Mouse (Mus musculus) C2C12 (cell line): ENCODE data around the gene Zfp235. TPM values are rescaled to one million over a fixed set of nuclear protein-coding genes. Genes with fewer than 3 reads are reported as not detected.

Source experiments
- H3K27me3 ChIP-seq: one replicate; pipeline ENCODE4 v1.6.1; 2011; ENCODE audit not compliant: control insufficient read depth, insufficient read depth, insufficient read length
- H3K36me3 ChIP-seq: one replicate; pipeline ENCODE4 v1.6.1; 2011; ENCODE audit not compliant: control insufficient read depth, insufficient read depth
- H3K4me3 ChIP-seq: one replicate; pipeline ENCODE4 v1.5.1; 2011; ENCODE audit warnings: mild to moderate bottlenecking, control low read depth; ENCODE audit not compliant: poor library complexity, insufficient read depth, severe bottlenecking
- H3K79me2 ChIP-seq: one replicate; pipeline ENCODE4 v1.6.1; 2011; ENCODE audit not compliant: control insufficient read depth, insufficient read depth
- H3K79me3 ChIP-seq: one replicate; pipeline ENCODE4 v1.6.1; 2011; ENCODE audit warnings: low read depth, control low read depth
- H3ac ChIP-seq: one replicate; pipeline ENCODE3; 2011; ENCODE audit warnings: low read depth; ENCODE audit not compliant: control insufficient read depth, insufficient read length
- CEBPB ChIP-seq: IDR thresholded peaks from one replicate; pipeline ENCODE4 v1.6.1; 2011; ENCODE audit warnings: low read depth, mild to moderate bottlenecking, control low read depth, moderate library complexity
- CTCF ChIP-seq: IDR thresholded peaks from one replicate; pipeline ENCODE4 v1.5.1; 2011; ENCODE audit not compliant: control insufficient read depth, insufficient read depth, insufficient read length
- FOSL1 ChIP-seq: IDR thresholded peaks from one replicate; pipeline ENCODE4 v1.8.0; 2011; ENCODE audit warnings: mild to moderate bottlenecking, low read length; ENCODE audit not compliant: poor library complexity, insufficient read depth, severe bottlenecking
- MAX ChIP-seq: IDR thresholded peaks from one replicate; pipeline ENCODE4 v1.6.1; 2011; ENCODE audit warnings: mild to moderate bottlenecking, control low read depth
- MYOD1 ChIP-seq: IDR thresholded peaks from one replicate; pipeline ENCODE4 v1.6.1; 2011; ENCODE audit warnings: low read depth; ENCODE audit not compliant: control insufficient read depth, insufficient read length
- MYOG ChIP-seq: IDR thresholded peaks from one replicate; pipeline ENCODE4 v1.6.1; 2011; ENCODE audit not compliant: control insufficient read depth, insufficient read length; ENCODE audit errors: extremely low read depth
- USF1 ChIP-seq: IDR thresholded peaks from one replicate; pipeline ENCODE4 v1.6.1; 2011; ENCODE audit warnings: low read depth, mild to moderate bottlenecking, control low read depth, moderate library complexity
- polyA plus RNA-seq: library from polyadenylated mRNA; unstranded; fragments of >200 nt; fragmentation: generic; extraction: Trizol; gene quantifications from one replicate; pipeline ENCODE4 v1.2.1, GENCODE M21; 2012; ENCODE audit warnings: missing spikeins

Gene Zfp235
- polyA plus RNA-seq, 1 experiment, result 1.5 TPM

GRCm38 (mm10) chr7:24188901-24189570, 55.1 kb downstream of the Zfp235 start:
- TF ChIP-seq MAX (no peak), CEBPB (no peak), MYOD1 (no peak), MYOG (no peak), USF1 (no peak), CTCF (no peak), FOSL1 (no peak)
- no peaks in the 10 kb centered on the region for H3K79me3 ChIP-seq

GRCm38 (mm10) chr7:24189571-24189944, 55.6 kb downstream of the Zfp235 start:
- TF ChIP-seq FOSL1 (no peak), USF1 (no peak), MYOG (no peak), CTCF (no peak), CEBPB (no peak), MYOD1 (no peak)
- Histone ChIP-seq H3K79me3 (no peaks in the 10 kb centered on the region), H3K4me3 (no peak overlapping the region), H3K36me3 (no peaks in the 10 kb centered on the region), H3K27me3 (no peaks in the 10 kb centered on the region), H3K79me2 (no peaks in the 10 kb centered on the region), H3ac (no peak overlapping the region)

More at GRCm38 (mm10) chr7:24188901-24189570, 55.1 kb downstream of the Zfp235 start:
- no peaks in the 10 kb centered on the region for H3K36me3 ChIP-seq
- no peak overlapping the region for H3ac ChIP-seq
- H3K27me3 ChIP-seq, result no peaks in the 10 kb centered on the region
- H3K4me3 ChIP-seq, result no peak overlapping the region
- H3K79me2 ChIP-seq, result no peaks in the 10 kb centered on the region

- Histone ChIP-seq H3ac (no peak overlapping the region), H3K79me2 (no peaks in the 10 kb centered on the region), H3K27me3 (no peaks in the 10 kb centered on the region), H3K4me3 (no peak overlapping the region), H3K36me3 (no peaks in the 10 kb centered on the region), H3K79me3 (no peaks in the 10 kb centered on the region)
- no peak for TF ChIP-seq MYOG
- TF ChIP-seq MYOD1, result no peak
- no peak for TF ChIP-seq FOSL1
- no peak for TF ChIP-seq CEBPB
- TF ChIP-seq MAX, result no peak
- TF ChIP-seq USF1, result no peak
- TF ChIP-seq CTCF, result no peak
Measured at GRCm38 (mm10) chr7:24191361-24191760, 57.4 kb downstream of the Zfp235 start.

Other genes with a start within 250 kb of the Zfp235 start
- gene Vmn1r178, start 242.2 kb upstream of the Zfp235 start, polyA plus RNA-seq, result not detected
- gene Vmn1r179, start 207.2 kb upstream of the Zfp235 start, polyA plus RNA-seq, result not detected
- gene Vmn1r180, start 183.5 kb upstream of the Zfp235 start, polyA plus RNA-seq, result not detected
- gene Vmn1r181, start 159.6 kb upstream of the Zfp235 start, polyA plus RNA-seq, result not detected
- gene V1rd19, start 132.5 kb upstream of the Zfp235 start, polyA plus RNA-seq, result not detected
- gene Vmn1r183, start 80.9 kb upstream of the Zfp235 start, polyA plus RNA-seq, result not detected
- gene Zfp180, start 52.2 kb upstream of the Zfp235 start, polyA plus RNA-seq, result 8.1 TPM
- 0.48 TPM for gene Zfp112, start 21.9 kb upstream of the Zfp235 start, polyA plus RNA-seq
- gene Zfp114, start 40.9 kb downstream of the Zfp235 start, polyA plus RNA-seq, result not detected
- 2.0 TPM for gene Zfp111, start 77.3 kb downstream of the Zfp235 start, polyA plus RNA-seq
- 0.26 TPM for gene Zfp109, start 103.4 kb downstream of the Zfp235 start, polyA plus RNA-seq
- gene Zfp108, start 120.6 kb downstream of the Zfp235 start, polyA plus RNA-seq, result 0.25 TPM
- 1.8 TPM for gene Zfp93, start 136.3 kb downstream of the Zfp235 start, polyA plus RNA-seq
- 8.8 TPM for gene Zfp61, start 167.1 kb downstream of the Zfp235 start, polyA plus RNA-seq
- 2.4 TPM for gene Zfp94, start 182.5 kb downstream of the Zfp235 start, polyA plus RNA-seq
- 0.22 TPM for gene Tescl, start 199.8 kb downstream of the Zfp235 start, polyA plus RNA-seq
- gene Lypd5, start 215.0 kb downstream of the Zfp235 start, polyA plus RNA-seq, result not detected
- 82.2 TPM for gene Kcnn4, start 236.1 kb downstream of the Zfp235 start, polyA plus RNA-seq